Mouse (Mus musculus) spleen, postnatal 14 days (tissue): ENCODE data around the gene Tctex1d2.

Source experiments
- DNase-seq, 2 experiments: peaks; one replicate each; pipeline ENCODE4 v3.0.0; 2021 to 2022; ENCODE audit warnings: low spot score in 2 of 2

Tctex1d2 gene

GRCm38 (mm10) chr16:32419517-32420483 lies at the start of gene Tctex1d2:
Gene Tctex1d2, plus strand, starts transcription at chr16:32419702.
- DNase-seq: peak; percentile 78 to 82

GRCm38 (mm10) chr16:32371351-32371750 lies 48.2 kb upstream of the Tctex1d2 start:
- DNase-seq: peak in 1 of 2 experiments; percentile 25

GRCm38 (mm10) chr16:32379575-32379974 lies 39.9 kb upstream of the Tctex1d2 start:
- DNase-seq: no peak

DNA sequence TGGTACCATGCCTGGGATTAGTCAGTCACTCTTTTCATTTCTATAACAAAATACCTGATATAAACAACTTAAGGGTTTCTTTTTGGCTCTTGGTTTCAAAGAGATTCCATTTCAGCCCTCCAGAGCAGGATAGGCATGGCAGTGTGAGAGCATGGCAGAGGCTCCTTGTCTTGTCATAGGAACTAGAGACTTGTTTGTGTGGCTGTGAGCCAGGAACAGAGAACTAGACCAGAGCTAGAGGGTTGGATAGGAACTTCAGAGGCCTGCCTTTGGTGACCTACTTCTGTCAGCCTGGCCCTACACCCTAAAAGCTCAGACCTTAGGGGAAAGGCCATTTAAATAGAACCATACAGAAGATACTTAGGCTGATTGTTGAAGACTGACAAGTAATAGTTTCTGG lies 36.6 kb upstream of the Tctex1d2 start:
- no peak for DNase-seq

DNA sequence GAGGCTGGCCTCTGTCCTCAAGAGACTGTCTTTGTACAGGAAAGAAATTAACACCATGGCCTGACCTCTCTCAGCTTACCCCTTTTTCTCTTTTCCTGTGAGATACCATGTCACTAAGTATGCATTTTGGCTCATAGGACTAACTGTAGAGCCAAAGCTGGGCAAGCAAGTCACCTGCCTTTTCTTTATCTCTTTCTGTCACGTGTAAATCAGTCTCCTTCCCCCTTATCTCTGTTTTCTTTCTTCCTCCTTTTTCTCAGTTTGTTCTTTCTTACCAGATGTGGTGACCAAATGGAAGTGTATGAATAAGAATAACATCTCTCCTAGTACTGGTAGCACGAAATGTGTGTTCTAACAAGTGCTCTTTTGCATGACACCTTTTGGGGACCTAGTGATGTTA lies 34.6 kb upstream of the Tctex1d2 start:
- no peak for DNase-seq

GRCm38 (mm10) chr16:32386826-32387225 lies 32.7 kb upstream of the Tctex1d2 start:
- no peak for DNase-seq

GRCm38 (mm10) chr16:32389049-32389448 lies 30.5 kb upstream of the Tctex1d2 start:
- DNase-seq: no peak

DNA sequence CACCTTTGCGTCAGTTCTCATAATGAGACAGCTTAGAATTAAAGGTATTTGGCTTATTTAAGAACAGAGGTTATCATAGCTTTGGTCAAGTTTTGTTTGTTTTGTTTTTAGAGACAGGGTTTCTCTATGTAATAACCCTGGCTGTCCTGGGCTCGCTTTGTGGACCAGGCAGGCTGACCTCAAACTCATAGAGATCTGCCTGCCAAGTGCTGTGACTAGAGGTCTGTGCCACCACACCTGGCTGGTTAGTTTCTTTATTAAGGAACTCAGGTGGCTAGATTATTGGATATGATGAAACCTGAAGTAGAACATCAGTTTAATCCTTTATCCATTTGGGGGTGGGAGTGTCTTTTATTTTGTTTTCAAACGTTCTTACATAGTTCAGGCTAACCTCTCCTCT lies 29.7 kb upstream of the Tctex1d2 start:
- DNase-seq: no peak

DNA sequence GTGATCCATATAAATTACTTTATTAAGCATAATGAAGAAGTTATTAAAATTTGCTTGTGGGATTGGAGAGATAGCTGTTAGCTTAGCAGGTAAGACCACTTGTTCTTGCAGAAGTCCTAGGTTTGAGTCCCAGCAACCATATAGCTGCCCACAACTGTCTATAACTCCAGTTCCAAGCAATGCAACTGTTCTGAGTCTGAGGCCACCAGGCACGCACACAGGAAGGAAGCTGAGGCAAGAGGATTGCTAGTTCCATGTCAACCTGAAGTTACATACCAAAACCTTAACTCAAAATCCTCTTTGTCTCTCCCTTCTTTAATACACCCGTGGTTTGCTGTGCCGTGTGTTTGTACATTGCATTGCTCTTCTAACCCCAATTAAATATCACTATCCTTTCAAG lies 28.6 kb upstream of the Tctex1d2 start:
- no peak for DNase-seq

- DNase-seq: no peak
Measured at GRCm38 (mm10) chr16:32395679-32396540, 23.6 kb upstream of the Tctex1d2 start.

GRCm38 (mm10) chr16:32396541-32396835 lies 23.0 kb upstream of the Tctex1d2 start:
- no peak for DNase-seq

GRCm38 (mm10) chr16:32398206-32398605 lies 21.3 kb upstream of the Tctex1d2 start:
- no peak for DNase-seq

- DNase-seq: no peak
Measured at GRCm38 (mm10) chr16:32400267-32400666, 19.2 kb upstream of the Tctex1d2 start, which contains the start of gene Tm4sf19. Gene Tm4sf19, plus strand, starts transcription at chr16:32400506.

DNA sequence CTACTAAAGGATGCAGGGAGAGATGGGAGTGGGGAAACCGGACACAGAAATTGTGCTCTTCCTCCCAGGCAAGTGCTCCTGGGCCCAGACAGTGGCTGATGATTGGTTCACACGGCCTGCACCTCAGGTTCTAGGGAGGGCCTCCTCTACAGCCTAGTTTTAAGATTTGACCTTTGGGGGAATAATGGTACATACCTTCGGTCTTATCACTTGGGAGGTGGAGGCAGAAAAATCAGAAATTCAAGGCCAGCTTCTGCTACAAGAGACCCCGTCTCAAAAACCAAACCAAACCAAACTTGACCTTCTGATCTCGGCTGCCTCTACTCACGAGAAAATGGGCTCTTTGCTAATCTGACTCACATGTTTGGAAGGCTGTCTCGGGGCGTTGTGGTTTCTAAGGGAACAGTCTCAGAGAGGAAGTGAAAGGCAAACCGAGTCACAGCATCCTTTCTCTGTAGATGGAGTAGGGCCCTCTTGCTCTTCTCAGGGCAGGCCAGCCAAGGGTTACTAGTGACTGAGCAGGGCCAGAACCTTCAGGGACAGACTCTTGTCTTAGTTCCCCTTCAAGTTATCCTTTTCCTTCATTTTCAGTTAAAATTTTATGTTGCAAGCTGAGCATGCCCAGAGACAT lies 18.1 kb upstream of the Tctex1d2 start:
- peak in 1 of 2 experiments; percentile 16 for DNase-seq

GRCm38 (mm10) chr16:32402818-32403217 lies 16.7 kb upstream of the Tctex1d2 start:
- no peak for DNase-seq

DNA sequence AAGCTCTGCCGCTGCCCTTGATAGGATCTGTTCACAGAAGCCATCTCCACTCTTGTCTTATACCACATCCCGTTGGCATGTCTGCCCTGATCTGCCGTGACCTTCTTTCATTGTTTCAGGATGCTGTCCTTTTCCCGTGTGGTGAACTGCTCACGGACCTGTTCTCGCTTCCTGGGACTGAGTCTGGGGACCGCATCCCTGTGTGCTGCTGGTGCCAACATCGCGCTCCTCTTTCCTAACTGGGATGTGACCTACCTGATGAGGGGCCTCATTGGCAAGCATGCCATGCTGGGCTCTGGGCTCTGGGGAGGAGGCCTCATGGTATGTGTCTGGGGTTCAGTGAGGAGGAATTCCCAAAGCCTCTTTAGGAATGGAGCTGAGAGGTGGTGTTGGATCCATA lies 13.8 kb upstream of the Tctex1d2 start:
- DNase-seq: no peak

- no peak for DNase-seq
Measured at GRCm38 (mm10) chr16:32406671-32407070, 12.8 kb upstream of the Tctex1d2 start.

GRCm38 (mm10) chr16:32407730-32408129 lies 11.8 kb upstream of the Tctex1d2 start:
- no peak for DNase-seq

DNA sequence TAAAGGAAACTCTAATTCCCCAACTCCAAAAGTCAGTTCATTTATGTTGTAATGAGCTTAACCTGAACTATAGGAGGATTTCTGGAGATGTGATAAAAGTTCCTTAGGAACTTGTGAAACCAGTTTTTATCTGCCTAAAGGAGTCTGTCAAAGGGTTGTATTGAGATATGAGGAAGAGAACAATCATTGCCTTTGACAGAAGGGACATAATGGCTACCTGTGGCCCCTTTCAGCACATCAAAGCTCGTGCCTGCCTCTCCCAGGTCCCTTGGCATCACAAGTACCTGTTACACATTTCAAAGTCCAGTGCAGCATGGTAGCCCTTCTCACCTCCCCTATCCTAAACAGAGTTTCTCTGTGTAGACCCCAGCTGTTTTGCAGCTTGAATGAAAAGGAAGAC lies 2.0 kb upstream of the Tctex1d2 start:
- DNase-seq: no peak

DNA sequence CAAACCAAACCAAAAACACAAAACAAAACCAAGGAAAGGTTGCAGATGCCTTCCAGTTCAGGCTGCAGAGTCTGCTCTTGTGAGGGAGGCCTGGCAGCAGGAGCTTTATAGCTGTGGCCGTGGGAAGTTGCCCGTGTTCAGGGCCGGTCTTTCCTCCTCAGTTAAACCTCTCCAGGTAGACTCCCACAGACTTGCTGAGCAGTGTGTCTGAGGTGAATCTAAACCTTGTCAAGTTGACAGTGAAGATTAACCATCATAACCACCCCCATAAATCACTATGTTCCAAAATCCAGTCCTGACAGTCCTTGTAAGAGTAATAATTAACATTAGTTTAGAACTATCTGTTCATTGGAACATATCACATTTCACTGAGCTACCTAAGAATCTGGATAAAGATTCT lies 8.0 kb downstream of the Tctex1d2 start:
- DNase-seq: no peak

GRCm38 (mm10) chr16:32430474-32431046 lies 11.1 kb downstream of the Tctex1d2 start, which contains the start of gene Pcyt1a:
Gene Pcyt1a, plus strand, starts transcription at chr16:32430921.
- DNase-seq: peak; percentile 67 to 74
